Mouse (Mus musculus): ENCODE measurements around the gene Gpr142.
A peak's percentile ranks its signal among the peaks of the same experiment; 100 is the strongest.

The Gpr142 gene

GRCm38 (mm10) chr11:114807025-114807424, 8.3 kb downstream of the Gpr142 start:
- Histone ChIP-seq H3K4me3 (replicated peaks; ENCODE audit: low read length) (no peak overlapping the region), H3K36me3 (ENCODE audit: insufficient read depth, low read length) (no peaks in the 10 kb centered on the region), H3K27me3 (ENCODE audit: insufficient read depth, low read length) (peaks cover 3% of the 10 kb centered on the region; the same call in 1 of the 2 replicates), H3K4me1 (replicated peaks; ENCODE audit: low read depth, low read length) (peaks cover 85% of the 10 kb centered on the region), H3K9me3 (ENCODE audit: low read length) (no peaks in the 10 kb centered on the region; the same call in 1 of the 2 replicates)
- TF ChIP-seq NANOG (IDR thresholded peaks at IDR 0.05; ENCODE audit: borderline replicate concordance, low read length) (no peak), CTCF (conservative IDR thresholded peaks at IDR 0.05; ENCODE audit: low read length) (no peak), POU5F1 (IDR thresholded peaks at IDR 0.05; ENCODE audit: borderline replicate concordance, low read length) (no peak)

GRCm38 (mm10) chr11:114807686-114808427, 9.1 kb downstream of the Gpr142 start:
- Histone ChIP-seq H3K9me3 (ENCODE audit: low read length) (no peaks in the 10 kb centered on the region), H3K4me3 (replicated peaks; ENCODE audit: low read length) (no peak overlapping the region), H3K27me3 (ENCODE audit: insufficient read depth, low read length) (peaks cover 3% of the 10 kb centered on the region; the same call in 1 of the 2 replicates), H3K4me1 (replicated peaks; ENCODE audit: low read depth, low read length) (peaks cover 79% of the 10 kb centered on the region), H3K36me3 (ENCODE audit: insufficient read depth, low read length) (no peaks in the 10 kb centered on the region)
- TF ChIP-seq CTCF (conservative IDR thresholded peaks at IDR 0.05; ENCODE audit: low read length) (no peak), POU5F1 (IDR thresholded peaks at IDR 0.05; ENCODE audit: borderline replicate concordance, low read length) (no peak)

- Histone ChIP-seq H3K27me3 (ENCODE audit: insufficient read depth, low read length) (peaks cover 3% of the 10 kb centered on the region; the same call in 1 of the 2 replicates), H3K36me3 (ENCODE audit: insufficient read depth, low read length) (no peaks in the 10 kb centered on the region), H3K4me3 (replicated peaks; ENCODE audit: low read length) (no peak overlapping the region), H3K4me1 (replicated peaks; ENCODE audit: low read depth, low read length) (peaks cover 67% of the 10 kb centered on the region), H3K9me3 (ENCODE audit: low read length) (no peaks in the 10 kb centered on the region)
- TF ChIP-seq POU5F1 (IDR thresholded peaks at IDR 0.05; ENCODE audit: borderline replicate concordance, low read length), result no peak
- TF ChIP-seq CTCF (conservative IDR thresholded peaks at IDR 0.05; ENCODE audit: low read length), result peak; percentile 39
- no peak for TF ChIP-seq NANOG (IDR thresholded peaks at IDR 0.05; ENCODE audit: borderline replicate concordance, low read length)
Observed at GRCm38 (mm10) chr11:114809371-114809770, 10.6 kb downstream of the Gpr142 start.

- Histone ChIP-seq H3K4me1 (replicated peaks; ENCODE audit: low read depth, low read length) (peaks cover 70% of the 10 kb centered on the region), H3K4me3 (replicated peaks; ENCODE audit: low read length) (no peak overlapping the region; the same call in 1 of the 2 replicates), H3K9me3 (ENCODE audit: low read length) (no peaks in the 10 kb centered on the region), H3K36me3 (ENCODE audit: insufficient read depth, low read length) (no peaks in the 10 kb centered on the region), H3K27me3 (ENCODE audit: insufficient read depth, low read length) (peaks cover 1% of the 10 kb centered on the region; the same call in 1 of the 2 replicates)
- TF ChIP-seq CTCF (conservative IDR thresholded peaks at IDR 0.05; ENCODE audit: low read length) (no peak), POU5F1 (IDR thresholded peaks at IDR 0.05; ENCODE audit: borderline replicate concordance, low read length) (no peak), NANOG (IDR thresholded peaks at IDR 0.05; ENCODE audit: borderline replicate concordance, low read length) (no peak)
Observed at GRCm38 (mm10) chr11:114810344-114810743, 11.6 kb downstream of the Gpr142 start.

- H3K27me3 ChIP-seq (ENCODE audit: insufficient read depth, low read length), result peaks cover 13% of the 10 kb centered on the region; the same call in 1 of the 2 replicates
- no peak overlapping the region for H3K4me3 ChIP-seq (replicated peaks; ENCODE audit: low read length)
- H3K36me3 ChIP-seq (ENCODE audit: insufficient read depth, low read length), result no peaks in the 10 kb centered on the region
- H3K4me1 ChIP-seq (replicated peaks; ENCODE audit: low read depth, low read length), result peaks cover 51% of the 10 kb centered on the region
- TF ChIP-seq POU5F1 (IDR thresholded peaks at IDR 0.05; ENCODE audit: borderline replicate concordance, low read length) (no peak), CTCF (conservative IDR thresholded peaks at IDR 0.05; ENCODE audit: low read length) (peak; percentile 88), NANOG (IDR thresholded peaks at IDR 0.05; ENCODE audit: borderline replicate concordance, low read length) (no peak)
- no peaks in the 10 kb centered on the region for H3K9me3 ChIP-seq (ENCODE audit: low read length)
Observed at GRCm38 (mm10) chr11:114812731-114813240, 14.1 kb downstream of the Gpr142 start.

- peaks cover 13% of the 10 kb centered on the region; the same call in 1 of the 2 replicates for H3K27me3 ChIP-seq (ENCODE audit: insufficient read depth, low read length)
- H3K4me3 ChIP-seq (replicated peaks; ENCODE audit: low read length), result no peak overlapping the region
- H3K9me3 ChIP-seq (ENCODE audit: low read length), result no peaks in the 10 kb centered on the region
- no peak for TF ChIP-seq NANOG (IDR thresholded peaks at IDR 0.05; ENCODE audit: borderline replicate concordance, low read length)
- no peak for TF ChIP-seq CTCF (conservative IDR thresholded peaks at IDR 0.05; ENCODE audit: low read length)
- no peak for TF ChIP-seq POU5F1 (IDR thresholded peaks at IDR 0.05; ENCODE audit: borderline replicate concordance, low read length)
- H3K36me3 ChIP-seq (ENCODE audit: insufficient read depth, low read length), result no peaks in the 10 kb centered on the region
- peaks cover 53% of the 10 kb centered on the region for H3K4me1 ChIP-seq (replicated peaks; ENCODE audit: low read depth, low read length)
Observed at GRCm38 (mm10) chr11:114814873-114815592, 16.3 kb downstream of the Gpr142 start.

GRCm38 (mm10) chr11:114816934-114817333, 18.2 kb downstream of the Gpr142 start:
- Histone ChIP-seq H3K27me3 (ENCODE audit: insufficient read depth, low read length) (peaks cover 21% of the 10 kb centered on the region), H3K36me3 (ENCODE audit: insufficient read depth, low read length) (no peaks in the 10 kb centered on the region), H3K4me3 (replicated peaks; ENCODE audit: low read length) (no peak overlapping the region), H3K9me3 (ENCODE audit: low read length) (no peaks in the 10 kb centered on the region), H3K4me1 (replicated peaks; ENCODE audit: low read depth, low read length) (peaks cover 56% of the 10 kb centered on the region)
- TF ChIP-seq POU5F1 (IDR thresholded peaks at IDR 0.05; ENCODE audit: borderline replicate concordance, low read length) (no peak), NANOG (IDR thresholded peaks at IDR 0.05; ENCODE audit: borderline replicate concordance, low read length) (no peak), CTCF (conservative IDR thresholded peaks at IDR 0.05; ENCODE audit: low read length) (no peak)

GRCm38 (mm10) chr11:114818185-114818584, 19.5 kb downstream of the Gpr142 start:
- Histone ChIP-seq H3K27me3 (ENCODE audit: insufficient read depth, low read length) (peaks cover 28% of the 10 kb centered on the region), H3K36me3 (ENCODE audit: insufficient read depth, low read length) (no peaks in the 10 kb centered on the region), H3K4me3 (replicated peaks; ENCODE audit: low read length) (no peak overlapping the region), H3K4me1 (replicated peaks; ENCODE audit: low read depth, low read length) (peaks cover 63% of the 10 kb centered on the region), H3K9me3 (ENCODE audit: low read length) (no peaks in the 10 kb centered on the region)
- TF ChIP-seq NANOG (IDR thresholded peaks at IDR 0.05; ENCODE audit: borderline replicate concordance, low read length) (no peak), CTCF (conservative IDR thresholded peaks at IDR 0.05; ENCODE audit: low read length) (no peak), POU5F1 (IDR thresholded peaks at IDR 0.05; ENCODE audit: borderline replicate concordance, low read length) (no peak)

All from E14TG2a.4 (cell line).